Mouse (Mus musculus) hindbrain, embryonic 15.5 days (tissue): Measurements from ENCODE around the gene Snrnp25. TPM values are rescaled to one million over a fixed set of nuclear protein-coding genes. Genes with fewer than 3 reads are reported as not detected.

ENCODE experiments used
- ATAC-seq: fragments of 200-750 bp; cut with Nextera tagmentation; 2 replicates; pipeline ENCODE4 v1.8.0; 2017; ENCODE audit warnings: low read depth, moderate number of reproducible peaks, moderate TSS enrichment; ENCODE audit not compliant: low FRiP score
- H3K27ac ChIP-seq: fragments of 300-500 bp; sonication (generic); replicated peaks from 2 replicates; pipeline ENCODE4 v1.5.1; 2015; ENCODE audit warnings: mild to moderate bottlenecking, inconsistent platforms
- H3K27me3 ChIP-seq: fragments of 300-500 bp; sonication (generic); 2 replicates; pipeline ENCODE4 v1.6.1; 2015; ENCODE audit warnings: control low read depth, inconsistent platforms
- H3K36me3 ChIP-seq: fragments of 300-500 bp; sonication (generic); 2 replicates; pipeline ENCODE4 v1.6.1; 2015; ENCODE audit warnings: control low read depth, inconsistent platforms
- H3K4me1 ChIP-seq: fragments of 300-500 bp; sonication (generic); replicated peaks from 2 replicates; pipeline ENCODE4 v1.6.1; 2015; ENCODE audit warnings: control low read depth, inconsistent platforms
- H3K4me2 ChIP-seq: fragments of 300-500 bp; sonication (generic); 2 replicates; pipeline ENCODE4 v1.6.1; 2015; ENCODE audit warnings: moderate library complexity, mild to moderate bottlenecking, inconsistent platforms
- H3K4me3 ChIP-seq: fragments of 300-500 bp; sonication (generic); 2 replicates; pipeline ENCODE4 v1.5.1; 2015; ENCODE audit warnings: mild to moderate bottlenecking, inconsistent platforms
- H3K9ac ChIP-seq: fragments of 300-500 bp; sonication (generic); 2 replicates; pipeline ENCODE4 v1.6.1; 2015; ENCODE audit warnings: inconsistent platforms
- H3K9me3 ChIP-seq: fragments of 300-500 bp; sonication (generic); 2 replicates; pipeline ENCODE4 v1.6.1; 2016; ENCODE audit warnings: control low read depth, inconsistent platforms
- WGBS: fragments of 180-500 bp; shearing (Covaris S2); methylation state at CpG from one replicate; pipeline ENCODE4 v1.1.7; 2015; 5-methylcytosine and 5-hydroxymethylcytosine counted together
- polyA plus RNA-seq: library from polyadenylated mRNA; unstranded; fragments of >200 nt; fragmentation: Nextera tagmentation; extraction: Ambion mirVana; gene quantifications from 2 replicates; pipeline ENCODE4 v1.2.1, GENCODE M21; 2015

The Snrnp25 gene
- polyA plus RNA-seq = 49.5 and 50.4 TPM in 2 replicates

- H3K27me3 ChIP-seq = peaks cover 4% of the 10 kb centered on the region; the same call in 1 of the 2 replicates
- peaks cover 16% of the 10 kb centered on the region for H3K4me1 ChIP-seq
- H3K36me3 ChIP-seq = peaks cover 6% of the 10 kb centered on the region; the same call in 1 of the 2 replicates
- H3K9me3 ChIP-seq = no peaks in the 10 kb centered on the region
- H3K9ac ChIP-seq = peak within 1 kb of the TSS; percentile 76
- H3K4me2 ChIP-seq = peak within 1 kb of the TSS; percentile 80
- peak within 1 kb of the TSS; percentile 55 for H3K27ac ChIP-seq
- ATAC-seq = peak; percentile 100
- H3K4me3 ChIP-seq = peak within 1 kb of the TSS; percentile 67
- under 1% methylated on average over 52 of the region's 52 CpGs for WGBS
These were observed at the start of gene Snrnp25 for GRCm38 (mm10) chr11:32205058-32205873. Gene Snrnp25 (plus strand): TSS chr11:32205415.

GRCm38 (mm10) chr11:32156854-32157630 is 48.2 kb upstream of the Snrnp25 start:
- no peak for ATAC-seq
- H3K36me3 ChIP-seq = no peaks in the 10 kb centered on the region
- peaks cover 36% of the 10 kb centered on the region for H3K4me1 ChIP-seq
- no peak overlapping the region for H3K4me2 ChIP-seq
- no peak overlapping the region for H3K9ac ChIP-seq
- H3K4me3 ChIP-seq = no peak overlapping the region
- H3K27me3 ChIP-seq = no peaks in the 10 kb centered on the region
- no peaks in the 10 kb centered on the region for H3K9me3 ChIP-seq
- peak overlapping the region; percentile 86 for H3K27ac ChIP-seq
- 59% methylated on average over 7 of the region's 7 CpGs for WGBS

- peak; percentile 69 for ATAC-seq
- H3K4me1 ChIP-seq = peaks cover 41% of the 10 kb centered on the region
- peak overlapping the region; percentile 38 for H3K4me2 ChIP-seq
- no peak overlapping the region for H3K4me3 ChIP-seq
- WGBS = 19% methylated on average over 18 of the region's 18 CpGs
- no peaks in the 10 kb centered on the region for H3K36me3 ChIP-seq
- H3K9me3 ChIP-seq = no peaks in the 10 kb centered on the region
- H3K27me3 ChIP-seq = no peaks in the 10 kb centered on the region
- peak overlapping the region; percentile 86 for H3K27ac ChIP-seq
- H3K9ac ChIP-seq = no peak overlapping the region
These were observed 47.2 kb upstream of the Snrnp25 start for GRCm38 (mm10) chr11:32157791-32158594.

GRCm38 (mm10) chr11:32159176-32159575 is 46.0 kb upstream of the Snrnp25 start:
- H3K9me3 ChIP-seq = no peaks in the 10 kb centered on the region
- H3K27ac ChIP-seq = 0 out of 2 replicates have a peak overlapping the region, but pooled peaks have one; percentile 12

GRCm38 (mm10) chr11:32160341-32160740 is 44.9 kb upstream of the Snrnp25 start:
- Histone ChIP-seq H3K27me3 (no peaks in the 10 kb centered on the region), H3K27ac (peak overlapping the region; percentile 88; the same call in 1 of the 2 replicates), H3K4me3 (no peak overlapping the region), H3K4me2 (no peak overlapping the region), H3K4me1 (peaks cover 41% of the 10 kb centered on the region), H3K9me3 (no peaks in the 10 kb centered on the region), H3K9ac (no peak overlapping the region), H3K36me3 (no peaks in the 10 kb centered on the region)
- ATAC-seq = no peak
- 70% methylated on average over 7 of the region's 7 CpGs for WGBS

More at GRCm38 (mm10) chr11:32159176-32159575, 46.0 kb upstream of the Snrnp25 start:
- ATAC-seq = no peak
- WGBS = 86% methylated on average over 3 of the region's 3 CpGs
- H3K4me1 ChIP-seq = peaks cover 41% of the 10 kb centered on the region
- no peaks in the 10 kb centered on the region for H3K36me3 ChIP-seq
- no peak overlapping the region for H3K4me3 ChIP-seq
- H3K9ac ChIP-seq = no peak overlapping the region
- no peaks in the 10 kb centered on the region for H3K27me3 ChIP-seq
- H3K4me2 ChIP-seq = no peak overlapping the region

- Histone ChIP-seq H3K27me3 (no peaks in the 10 kb centered on the region), H3K9ac (peak overlapping the region; percentile 51), H3K4me1 (peaks cover 41% of the 10 kb centered on the region), H3K27ac (peak overlapping the region; percentile 88), H3K36me3 (no peaks in the 10 kb centered on the region), H3K4me2 (peak overlapping the region; percentile 53), H3K4me3 (peak overlapping the region; percentile 23), H3K9me3 (no peaks in the 10 kb centered on the region)
- ATAC-seq = peak; percentile 45
- 10% methylated on average over 9 of the region's 9 CpGs for WGBS
These were observed 43.7 kb upstream of the Snrnp25 start for GRCm38 (mm10) chr11:32161500-32161899.

- Histone ChIP-seq H3K4me3 (peak overlapping the region; percentile 23), H3K36me3 (no peaks in the 10 kb centered on the region), H3K4me1 (peaks cover 36% of the 10 kb centered on the region), H3K4me2 (peak overlapping the region; percentile 53), H3K9ac (peak overlapping the region; percentile 51), H3K27me3 (no peaks in the 10 kb centered on the region), H3K27ac (peak overlapping the region; percentile 88), H3K9me3 (no peaks in the 10 kb centered on the region)
- peak; percentile 93 for ATAC-seq
- 13% methylated on average over 28 of the region's 28 CpGs for WGBS
These were observed 43.1 kb upstream of the Snrnp25 start for GRCm38 (mm10) chr11:32161922-32162804.

- H3K4me1 ChIP-seq = peaks cover 9% of the 10 kb centered on the region
- H3K36me3 ChIP-seq = no peaks in the 10 kb centered on the region
- no peak overlapping the region for H3K4me2 ChIP-seq
- no peak for ATAC-seq
- no peak overlapping the region for H3K9ac ChIP-seq
- no peaks in the 10 kb centered on the region for H3K9me3 ChIP-seq
- 74% methylated on average over 4 of the region's 4 CpGs for WGBS
- H3K4me3 ChIP-seq = no peak overlapping the region
- no peak overlapping the region for H3K27ac ChIP-seq
- H3K27me3 ChIP-seq = no peaks in the 10 kb centered on the region
These were observed 38.5 kb upstream of the Snrnp25 start for GRCm38 (mm10) chr11:32166683-32167082.

- H3K4me2 ChIP-seq = no peak overlapping the region
- no peaks in the 10 kb centered on the region for H3K9me3 ChIP-seq
- no peaks in the 10 kb centered on the region for H3K27me3 ChIP-seq
- no peaks in the 10 kb centered on the region for H3K36me3 ChIP-seq
- H3K4me1 ChIP-seq = no peaks in the 10 kb centered on the region
- no peak for ATAC-seq
- H3K27ac ChIP-seq = no peak overlapping the region
- 87% methylated on average over 1 of the region's 1 CpGs for WGBS
- no peak overlapping the region for H3K9ac ChIP-seq
- H3K4me3 ChIP-seq = no peak overlapping the region
These were observed 26.7 kb upstream of the Snrnp25 start for GRCm38 (mm10) chr11:32178506-32178905.

- no peak overlapping the region for H3K4me3 ChIP-seq
- no peak overlapping the region for H3K4me2 ChIP-seq
- no peak overlapping the region for H3K27ac ChIP-seq
- H3K9ac ChIP-seq = no peak overlapping the region
- no peaks in the 10 kb centered on the region for H3K36me3 ChIP-seq
- no peaks in the 10 kb centered on the region for H3K4me1 ChIP-seq
- no peaks in the 10 kb centered on the region for H3K9me3 ChIP-seq
- WGBS = 85% methylated on average over 4 of the region's 4 CpGs
- no peaks in the 10 kb centered on the region for H3K27me3 ChIP-seq
- ATAC-seq = no peak
These were observed 24.0 kb upstream of the Snrnp25 start for GRCm38 (mm10) chr11:32181246-32181645.
